Mouse (Mus musculus): ENCODE results near the gene Uts2. TPM values are rescaled to one million over a fixed set of nuclear protein-coding genes. Genes with fewer than 3 reads are reported as not detected.
A peak's percentile ranks its signal among the peaks of the same experiment; 100 is the strongest.

The Uts2 gene
- total RNA-seq (2014; rRNA removed) (not detected in 2 replicates), polyA plus RNA-seq (2015; fragmentation: Nextera tagmentation; extraction: Ambion mirVana) (not detected in 2 replicates)

DNA sequence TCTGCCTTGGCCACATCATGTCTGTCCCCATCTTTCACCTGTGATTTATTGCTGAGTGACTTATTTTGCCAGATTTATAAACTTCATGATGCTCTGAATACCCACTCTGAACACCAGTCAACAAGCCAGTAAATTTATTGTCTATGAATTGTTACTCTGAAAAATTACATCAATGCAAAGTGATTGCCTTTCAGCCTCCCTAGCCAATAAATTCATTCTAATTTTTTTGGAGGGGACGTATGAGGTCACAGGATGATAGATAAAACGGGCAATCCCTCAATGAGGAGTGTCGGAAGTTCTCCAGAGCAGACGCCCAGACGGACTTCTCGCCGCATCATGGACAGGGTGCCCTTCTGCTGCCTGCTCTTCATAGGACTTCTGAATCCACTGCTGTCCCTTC lies at the start of gene Uts2:
TSS of gene Uts2 (plus strand) at position 301 of the 400 bp plus-strand sequence.
- no peak within 1 kb of the TSS for H3K9ac ChIP-seq (replicated peaks; ENCODE audit: low read length, poor library complexity, severe bottlenecking)
- H3K4me1 ChIP-seq (ENCODE audit: insufficient read depth, low read length), result no peaks in the 10 kb centered on the region
- TF ChIP-seq CTCF (IDR thresholded peaks at IDR 0.05), result no peak
- H3K27ac ChIP-seq (ENCODE audit: low read depth, low read length), result no peak within 1 kb of the TSS
- WGBS, result 94% methylated on average over 7 of the region's 7 CpGs
- DNase-seq (ENCODE audit: low spot score), result no peak
- H3K9me3 ChIP-seq (ENCODE audit: low read length), result no peaks in the 10 kb centered on the region
- H3K4me2 ChIP-seq (ENCODE audit: low read depth, low read length, poor library complexity, severe bottlenecking), result no peak within 1 kb of the TSS
- H3K4me3 ChIP-seq (ENCODE audit: low read depth, low read length), result no peak within 1 kb of the TSS
- ATAC-seq (ENCODE audit: low FRiP score), result no peak
- H3K36me3 ChIP-seq (ENCODE audit: insufficient read depth, low read length), result no peaks in the 10 kb centered on the region
- H3K27me3 ChIP-seq (ENCODE audit: insufficient read depth, low read length), result no peaks in the 10 kb centered on the region

DNA sequence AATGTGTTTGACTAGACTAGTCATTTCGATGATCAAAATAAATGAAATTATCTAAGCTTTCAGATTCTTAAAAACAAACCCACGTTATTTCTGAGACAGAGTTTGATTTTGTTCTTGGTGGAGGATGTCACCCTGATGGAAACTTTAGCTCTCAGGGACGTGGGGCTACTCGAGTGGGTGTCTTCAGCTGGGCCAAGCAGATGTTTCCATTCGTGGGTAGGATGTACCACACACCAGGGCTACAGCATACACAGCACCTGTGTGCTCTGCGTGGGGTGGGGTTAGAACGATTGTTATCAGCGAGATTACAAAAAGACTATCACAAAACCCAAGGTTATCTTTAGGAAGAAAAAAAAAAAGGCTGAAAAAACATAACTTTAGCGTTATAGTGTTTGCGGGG lies 45.9 kb upstream of the Uts2 start:
- no peak for ATAC-seq (ENCODE audit: low FRiP score)

DNA sequence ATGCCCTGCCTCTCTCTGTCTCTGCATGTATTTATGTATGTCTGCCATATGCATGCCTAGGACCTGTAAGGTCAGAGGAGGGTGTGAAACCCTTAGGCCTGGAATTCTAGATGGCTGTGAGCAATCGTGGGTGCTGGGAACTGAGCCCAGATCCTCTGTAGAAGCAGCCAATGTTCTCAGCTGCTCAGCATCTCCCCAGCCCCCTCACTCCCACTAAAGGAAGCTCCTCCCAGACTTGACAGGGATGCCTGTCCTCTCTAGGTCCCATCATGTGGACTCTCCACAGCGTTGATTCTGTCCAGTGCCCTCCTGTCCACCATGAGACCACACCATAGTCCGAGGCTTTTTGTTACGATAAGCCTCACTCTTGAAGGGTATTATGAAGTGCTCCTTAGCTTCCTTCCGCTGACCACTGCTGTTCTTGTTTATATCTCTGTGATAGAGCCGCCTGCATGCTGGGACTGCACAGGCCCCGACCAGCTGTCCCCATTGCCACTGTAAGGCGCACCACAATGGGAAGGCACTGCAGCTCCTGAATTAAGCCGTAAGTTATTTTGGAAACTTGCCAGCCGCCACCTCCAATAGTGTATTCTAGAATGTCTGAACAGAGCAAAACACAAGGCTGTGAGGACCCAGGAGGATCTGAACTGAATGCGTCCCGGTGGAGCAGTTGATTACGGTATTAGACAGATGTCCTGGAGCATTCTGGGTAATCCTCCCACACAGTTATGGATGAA lies 40.4 kb upstream of the Uts2 start:
- ATAC-seq (ENCODE audit: low FRiP score) (0 out of 2 replicates have a peak, but pooled peaks have one; percentile 65), DNase-seq (ENCODE audit: low spot score) (peak; percentile 79)
- Histone ChIP-seq H3K27ac (ENCODE audit: low read depth, low read length) (peak overlapping the region; percentile 13; the same call in 1 of the 2 replicates), H3K27me3 (ENCODE audit: insufficient read depth, low read length) (no peaks in the 10 kb centered on the region), H3K9ac (replicated peaks; ENCODE audit: low read length, poor library complexity, severe bottlenecking) (no peak overlapping the region), H3K4me3 (ENCODE audit: low read depth, low read length) (no peak overlapping the region), H3K4me1 (ENCODE audit: insufficient read depth, low read length) (no peaks in the 10 kb centered on the region), H3K36me3 (ENCODE audit: insufficient read depth, low read length) (no peaks in the 10 kb centered on the region), H3K9me3 (ENCODE audit: low read length) (no peaks in the 10 kb centered on the region), H3K4me2 (ENCODE audit: low read depth, low read length, poor library complexity, severe bottlenecking) (no peak overlapping the region)
- no peak for TF ChIP-seq CTCF (IDR thresholded peaks at IDR 0.05)
- 30% methylated on average over 13 of the region's 13 CpGs for WGBS

More for the DNA sequence above, 45.9 kb upstream of the Uts2 start:
- Histone ChIP-seq H3K27me3 (ENCODE audit: insufficient read depth, low read length) (no peaks in the 10 kb centered on the region), H3K9me3 (ENCODE audit: low read length) (no peaks in the 10 kb centered on the region), H3K36me3 (ENCODE audit: insufficient read depth, low read length) (no peaks in the 10 kb centered on the region), H3K4me1 (ENCODE audit: insufficient read depth, low read length) (no peaks in the 10 kb centered on the region), H3K27ac (ENCODE audit: low read depth, low read length) (no peak overlapping the region), H3K4me3 (ENCODE audit: low read depth, low read length) (no peak overlapping the region), H3K9ac (replicated peaks; ENCODE audit: low read length, poor library complexity, severe bottlenecking) (no peak overlapping the region), H3K4me2 (ENCODE audit: low read depth, low read length, poor library complexity, severe bottlenecking) (no peak overlapping the region)
- TF ChIP-seq CTCF (IDR thresholded peaks at IDR 0.05), result no peak
- WGBS, result 87% methylated on average over 10 of the region's 10 CpGs
- DNase-seq (ENCODE audit: low spot score), result no peak

DNA sequence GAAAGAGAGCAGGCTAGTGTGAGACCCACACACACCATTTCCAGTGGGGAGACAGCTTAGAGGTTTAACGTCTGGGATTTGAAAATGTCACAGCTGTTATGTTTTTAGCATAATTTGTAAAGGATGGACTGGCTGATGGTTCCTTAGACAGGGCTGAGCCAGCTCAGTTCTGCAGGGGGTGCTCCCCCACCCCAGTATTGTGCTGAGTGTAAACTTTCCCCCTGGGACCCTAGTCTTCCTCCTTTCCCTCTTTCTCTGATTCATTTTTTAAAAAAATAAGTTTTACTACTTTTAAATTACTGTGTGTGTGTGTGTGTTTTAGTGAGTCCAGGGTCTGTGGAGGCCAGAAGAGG lies 39.8 kb upstream of the Uts2 start:
- Histone ChIP-seq H3K27ac (ENCODE audit: low read depth, low read length) (no peak overlapping the region; the same call in 1 of the 2 replicates), H3K4me2 (ENCODE audit: low read depth, low read length, poor library complexity, severe bottlenecking) (no peak overlapping the region), H3K36me3 (ENCODE audit: insufficient read depth, low read length) (no peaks in the 10 kb centered on the region), H3K4me3 (ENCODE audit: low read depth, low read length) (no peak overlapping the region), H3K27me3 (ENCODE audit: insufficient read depth, low read length) (no peaks in the 10 kb centered on the region), H3K9ac (replicated peaks; ENCODE audit: low read length, poor library complexity, severe bottlenecking) (no peak overlapping the region), H3K9me3 (ENCODE audit: low read length) (no peaks in the 10 kb centered on the region), H3K4me1 (ENCODE audit: insufficient read depth, low read length) (no peaks in the 10 kb centered on the region)
- ATAC-seq (ENCODE audit: low FRiP score) (no peak), DNase-seq (ENCODE audit: low spot score) (no peak)
- no peak for TF ChIP-seq CTCF (IDR thresholded peaks at IDR 0.05)
- WGBS, result 15% methylated on average over 1 of the region's 1 CpGs

DNA sequence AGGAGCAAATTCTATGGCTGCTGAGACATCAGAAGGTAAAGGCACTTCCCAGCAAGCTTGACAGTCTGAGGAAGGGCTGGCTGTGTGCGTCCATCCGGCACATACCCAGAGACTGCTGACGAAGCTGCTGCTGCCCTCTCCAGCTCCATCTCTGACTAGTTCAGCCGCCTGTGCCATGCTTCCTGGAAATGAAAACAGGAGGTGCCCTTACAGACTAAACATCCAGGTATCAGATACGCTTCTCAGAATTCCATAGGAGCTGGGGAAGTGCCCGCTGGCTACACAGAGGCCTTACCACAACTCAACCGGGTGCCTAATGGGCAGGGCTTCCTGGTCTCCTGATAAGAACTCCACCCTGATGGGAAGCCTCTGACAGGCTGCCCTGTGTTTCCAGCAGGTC lies 38.4 kb upstream of the Uts2 start:
- Histone ChIP-seq H3K27me3 (ENCODE audit: insufficient read depth, low read length) (no peaks in the 10 kb centered on the region), H3K36me3 (ENCODE audit: insufficient read depth, low read length) (no peaks in the 10 kb centered on the region), H3K4me3 (ENCODE audit: low read depth, low read length) (no peak overlapping the region), H3K4me2 (ENCODE audit: low read depth, low read length, poor library complexity, severe bottlenecking) (no peak overlapping the region), H3K27ac (ENCODE audit: low read depth, low read length) (no peak overlapping the region), H3K9ac (replicated peaks; ENCODE audit: low read length, poor library complexity, severe bottlenecking) (no peak overlapping the region), H3K4me1 (ENCODE audit: insufficient read depth, low read length) (no peaks in the 10 kb centered on the region), H3K9me3 (ENCODE audit: low read length) (no peaks in the 10 kb centered on the region)
- 77% methylated on average over 7 of the region's 7 CpGs for WGBS
- no peak for TF ChIP-seq CTCF (IDR thresholded peaks at IDR 0.05)
- no peak for DNase-seq (ENCODE audit: low spot score)
- no peak for ATAC-seq (ENCODE audit: low FRiP score)

DNA sequence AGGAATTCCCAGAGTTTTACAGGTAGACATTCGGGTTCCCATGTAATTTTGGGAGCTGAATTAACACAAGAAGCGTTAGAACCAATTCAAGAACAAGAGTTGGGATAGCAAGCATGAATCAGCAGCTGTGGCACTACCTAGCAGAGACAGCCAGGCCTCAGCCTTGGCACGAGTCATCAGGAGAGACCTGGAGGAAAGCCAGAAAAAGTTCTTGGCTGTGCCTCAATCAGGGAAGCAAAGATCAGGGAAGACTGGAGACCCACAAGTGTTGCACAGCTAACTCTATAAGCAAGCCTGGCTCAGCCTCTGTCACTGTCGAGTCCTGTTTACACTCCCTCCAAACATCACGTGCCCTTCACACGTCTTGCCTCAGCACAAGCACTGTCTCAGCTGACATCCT lies 34.7 kb upstream of the Uts2 start:
- no peak for TF ChIP-seq CTCF (IDR thresholded peaks at IDR 0.05)
- ATAC-seq (ENCODE audit: low FRiP score) (no peak), DNase-seq (ENCODE audit: low spot score) (no peak)
- Histone ChIP-seq H3K4me2 (ENCODE audit: low read depth, low read length, poor library complexity, severe bottlenecking) (no peak overlapping the region), H3K27me3 (ENCODE audit: insufficient read depth, low read length) (no peaks in the 10 kb centered on the region), H3K4me3 (ENCODE audit: low read depth, low read length) (no peak overlapping the region), H3K9ac (replicated peaks; ENCODE audit: low read length, poor library complexity, severe bottlenecking) (no peak overlapping the region), H3K36me3 (ENCODE audit: insufficient read depth, low read length) (no peaks in the 10 kb centered on the region), H3K9me3 (ENCODE audit: low read length) (no peaks in the 10 kb centered on the region), H3K4me1 (ENCODE audit: insufficient read depth, low read length) (no peaks in the 10 kb centered on the region), H3K27ac (ENCODE audit: low read depth, low read length) (no peak overlapping the region)
- WGBS, result 73% methylated on average over 6 of the region's 6 CpGs

All from midbrain, postnatal 0 days (tissue).